Mouse (Mus musculus) olfactory bulb, adult 2 months (tissue): ENCODE measurements around the gene Oxsr1. TPM values are rescaled to one million over a fixed set of nuclear protein-coding genes. Genes with fewer than 3 reads are reported as not detected.

Experiments used
- H3K27ac ChIP-seq: fragments of 200-500 bp; 2 replicates; pipeline ENCODE4 v1.5.1; 2012; ENCODE audit warnings: low read depth, low read length; ENCODE audit not compliant: insufficient read depth
- H3K4me1 ChIP-seq: fragments of 200-500 bp; 2 replicates; pipeline ENCODE4 v1.6.1; 2012; ENCODE audit warnings: low read length; ENCODE audit not compliant: control insufficient read depth, insufficient read depth
- H3K4me3 ChIP-seq: fragments of 200-500 bp; 2 replicates; pipeline ENCODE4 v1.5.1; 2012; ENCODE audit warnings: mild to moderate bottlenecking, low read depth, low read length, moderate library complexity; ENCODE audit not compliant: insufficient read depth
- CTCF ChIP-seq: fragments of 200-500 bp; IDR thresholded peaks from 2 replicates; pipeline ENCODE4 v1.5.1; 2012; ENCODE audit warnings: low read depth, mild to moderate bottlenecking, low read length, moderate library complexity; ENCODE audit not compliant: insufficient read depth
- POLR2A ChIP-seq: fragments of 200-500 bp; IDR thresholded peaks from 2 replicates; pipeline ENCODE4 v1.6.1; 2012; ENCODE audit warnings: mild to moderate bottlenecking, low read depth, low read length, moderate library complexity; ENCODE audit not compliant: insufficient read depth
- WGBS: fragments of 180-500 bp; shearing (Covaris S2); methylation state at CpG from one replicate; pipeline ENCODE4 v1.1.7; 2018; 5-methylcytosine and 5-hydroxymethylcytosine counted together
- polyA plus RNA-seq: library from polyadenylated mRNA; stranded (reverse); fragments of >200 nt; gene quantifications from 2 replicates; pipeline ENCODE4 v1.2.4, GENCODE M21; 2012; ENCODE audit warnings: low replicate concordance; ENCODE audit not compliant: missing spikeins, insufficient read depth, insufficient read length

The Oxsr1 gene
- polyA plus RNA-seq, 1 experiment = not detected

DNA sequence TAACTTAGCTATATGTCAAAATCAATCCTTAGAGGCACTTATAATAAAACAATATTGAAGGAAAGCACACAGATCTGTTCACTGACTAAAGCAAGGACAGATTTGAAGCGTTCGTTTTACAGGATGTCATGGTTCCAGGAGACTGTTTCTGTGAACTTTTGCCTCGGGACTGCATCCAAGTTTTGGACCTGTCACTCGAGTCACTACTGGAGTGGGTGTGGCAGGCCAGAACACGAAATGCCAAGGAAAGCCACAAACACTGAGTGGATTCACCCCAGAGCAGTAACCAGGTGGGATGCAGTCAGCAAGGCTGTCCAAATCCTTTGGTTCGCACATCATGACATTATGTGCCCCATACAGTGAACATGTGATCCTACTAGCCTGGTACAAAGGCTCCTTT, 107.6 kb downstream of the Oxsr1 start:
- 89% methylated on average over 6 of the region's 6 CpGs for WGBS
- TF ChIP-seq POLR2A = no peak
- TF ChIP-seq CTCF = no peak
- no peak overlapping the region for H3K4me3 ChIP-seq

DNA sequence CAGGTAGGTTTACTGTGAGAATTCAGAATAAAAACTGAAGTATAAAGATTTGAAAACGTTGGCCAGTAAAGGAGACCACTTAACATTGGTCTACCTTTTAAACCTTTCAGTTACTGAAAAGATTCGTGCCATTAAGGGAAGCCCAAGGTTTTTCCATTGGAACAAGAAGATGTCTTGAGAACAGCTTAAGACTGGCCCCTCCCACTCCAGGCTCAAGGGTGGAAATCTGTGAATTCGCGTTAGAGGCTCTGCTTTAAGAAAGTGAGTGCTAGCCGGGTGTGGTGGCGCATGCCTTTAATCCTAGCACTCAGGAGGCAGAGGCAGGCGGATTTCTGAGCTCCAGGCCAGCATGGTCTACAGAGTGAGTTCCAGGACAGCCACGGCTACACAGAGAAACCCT, 109.2 kb downstream of the Oxsr1 start:
- Histone ChIP-seq H3K4me1 (no peaks in the 10 kb centered on the region), H3K4me3 (no peak overlapping the region), H3K27ac (no peak overlapping the region)
- 77% methylated on average over 8 of the region's 8 CpGs for WGBS
- TF ChIP-seq CTCF (no peak), POLR2A (no peak)

More for the DNA sequence above, 107.6 kb downstream of the Oxsr1 start:
- Histone ChIP-seq H3K27ac (no peak overlapping the region), H3K4me1 (no peaks in the 10 kb centered on the region)

DNA sequence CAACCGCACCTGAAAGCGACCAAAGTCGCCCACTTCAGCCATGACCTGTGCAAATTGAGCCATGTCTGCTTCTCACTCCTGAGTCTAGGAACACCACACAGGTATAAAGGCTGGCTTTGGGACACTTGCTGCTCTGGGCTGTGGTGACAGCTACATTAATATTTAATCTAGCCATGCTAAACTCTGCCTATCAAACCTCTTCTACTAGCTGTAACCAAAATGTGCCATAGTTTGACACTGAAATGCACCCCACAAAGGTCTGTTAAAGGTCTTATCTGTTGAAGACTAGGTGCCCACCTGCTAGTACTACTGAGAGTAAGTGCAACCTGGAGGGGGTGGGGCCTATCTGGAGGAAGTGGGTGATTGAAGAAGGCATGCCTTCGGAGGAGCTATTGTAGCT, 113.2 kb downstream of the Oxsr1 start, which contains the start of gene Slc22a13:
Slc22a13 (minus strand) TSS at position 101 of the 400 bp plus-strand sequence.
- 91% methylated on average over 4 of the region's 4 CpGs for WGBS
- Histone ChIP-seq H3K4me1 (no peaks in the 10 kb centered on the region), H3K27ac (no peak within 1 kb of the TSS), H3K4me3 (no peak within 1 kb of the TSS)
- no peak for TF ChIP-seq CTCF
- TF ChIP-seq POLR2A = no peak

DNA sequence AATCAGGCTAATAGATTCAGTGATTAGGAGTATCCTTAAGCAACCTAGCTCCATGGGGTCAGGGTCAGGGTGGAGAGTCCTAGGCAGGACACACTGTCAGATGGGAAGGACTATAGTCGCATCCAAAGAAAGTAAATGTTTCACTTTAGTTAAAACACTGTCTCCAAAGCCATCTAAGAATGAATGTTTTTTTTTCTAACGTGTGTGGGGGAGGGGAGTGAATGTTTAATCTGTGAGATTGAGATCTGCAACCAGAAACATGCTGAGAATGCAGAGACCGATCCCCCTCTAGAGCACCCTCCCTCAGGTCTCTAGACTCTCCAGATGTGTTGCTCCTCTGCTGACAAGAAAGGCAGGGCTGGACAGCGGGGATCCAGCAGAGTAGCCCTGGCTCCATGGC, 115.1 kb downstream of the Oxsr1 start:
- WGBS = 82% methylated on average over 4 of the region's 4 CpGs

DNA sequence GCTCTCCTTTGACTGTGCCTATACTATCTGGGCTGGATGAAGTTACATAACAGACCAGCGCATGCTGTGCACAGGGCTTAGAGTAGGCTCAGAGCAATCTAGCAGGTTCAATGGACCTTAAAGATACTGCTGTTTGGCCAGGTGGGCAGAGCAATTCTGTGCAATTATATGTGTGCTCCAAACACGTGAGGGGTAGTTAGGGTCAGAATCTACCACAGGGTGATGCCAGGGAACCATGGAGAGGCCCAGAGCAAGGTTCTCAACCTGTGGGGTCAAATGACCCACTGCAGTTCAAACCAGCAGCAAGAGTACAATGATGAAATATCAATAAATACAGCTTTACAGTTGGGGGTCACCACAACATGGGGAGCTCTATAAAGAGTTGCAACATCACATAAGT, 115.6 kb downstream of the Oxsr1 start:
- TF ChIP-seq POLR2A (no peak), CTCF (no peak)
- H3K4me1 ChIP-seq = no peaks in the 10 kb centered on the region
- H3K4me3 ChIP-seq = no peak overlapping the region
- H3K27ac ChIP-seq = no peak overlapping the region
- WGBS = 79% methylated on average over 2 of the region's 2 CpGs

More for the DNA sequence above, 115.1 kb downstream of the Oxsr1 start:
- Histone ChIP-seq H3K4me1 (no peaks in the 10 kb centered on the region), H3K27ac (no peak overlapping the region), H3K4me3 (no peak overlapping the region)
- no peak for TF ChIP-seq CTCF
- TF ChIP-seq POLR2A = no peak

DNA sequence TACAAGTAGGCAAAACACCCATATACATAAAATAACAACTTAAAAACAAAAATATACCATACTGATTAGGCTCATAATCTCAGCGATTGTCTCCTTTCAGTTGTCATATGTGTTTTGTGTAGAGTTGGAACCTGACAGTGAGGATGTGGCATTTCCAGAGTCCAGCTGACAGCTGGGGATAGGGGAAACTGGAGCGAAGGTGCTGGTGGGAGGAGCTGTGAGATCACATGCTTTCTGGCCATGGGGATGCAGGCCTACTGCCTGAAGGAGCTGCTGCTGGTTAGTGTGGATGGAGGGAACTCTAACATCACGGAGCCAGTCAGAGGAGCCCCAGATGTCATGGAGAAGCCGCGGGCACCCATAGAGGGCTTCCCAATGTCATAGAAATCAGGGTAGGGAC, 116.5 kb downstream of the Oxsr1 start:
- Histone ChIP-seq H3K27ac (no peak overlapping the region), H3K4me1 (no peaks in the 10 kb centered on the region), H3K4me3 (no peak overlapping the region)
- WGBS = 92% methylated on average over 5 of the region's 5 CpGs
- TF ChIP-seq CTCF (no peak), POLR2A (no peak)

DNA sequence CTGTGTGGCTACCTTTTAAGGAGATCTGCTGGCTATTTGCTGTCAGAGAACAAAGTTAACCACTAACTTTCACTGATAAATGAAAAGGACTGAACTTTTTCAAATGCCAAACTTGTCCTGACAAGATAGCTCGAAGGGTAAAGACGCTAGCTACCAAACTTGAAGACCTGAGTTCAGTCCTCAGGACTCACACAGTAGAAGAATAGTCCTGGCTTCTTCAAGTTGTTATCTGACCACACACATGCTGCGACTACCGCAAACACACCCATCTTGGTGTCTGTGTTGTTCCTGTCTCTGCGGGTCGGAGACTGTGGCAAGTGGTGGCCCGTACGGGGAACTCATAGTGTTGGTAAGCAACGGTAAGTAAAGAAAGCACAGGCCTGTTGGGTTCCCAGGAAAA, 118.6 kb downstream of the Oxsr1 start:
- TF ChIP-seq CTCF (no peak), POLR2A (no peak)
- H3K27ac ChIP-seq = no peak overlapping the region
- WGBS = 94% methylated on average over 9 of the region's 9 CpGs
- H3K4me3 ChIP-seq = no peak overlapping the region
- no peaks in the 10 kb centered on the region for H3K4me1 ChIP-seq

DNA sequence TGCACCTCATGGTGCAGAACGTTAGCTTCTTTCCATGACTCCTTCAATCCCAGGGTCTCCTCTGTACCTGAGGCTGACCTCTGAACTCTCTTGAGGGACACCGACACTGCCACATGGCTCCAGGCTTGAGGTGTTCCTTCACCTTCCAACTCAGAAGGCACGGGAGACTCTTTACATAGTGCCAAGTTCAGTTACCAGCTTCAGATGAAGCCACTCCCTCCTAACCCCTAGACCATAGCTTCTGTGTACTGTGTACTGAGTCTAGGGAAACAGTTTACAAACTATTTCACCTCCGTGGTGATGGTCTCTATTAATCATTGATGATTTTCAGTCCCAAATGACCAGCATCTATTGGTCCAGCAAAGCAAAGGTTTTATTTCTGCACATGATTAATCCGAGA, 120.6 kb downstream of the Oxsr1 start:
- 86% methylated on average over 5 of the region's 5 CpGs for WGBS
- Histone ChIP-seq H3K27ac (no peak overlapping the region), H3K4me3 (no peak overlapping the region), H3K4me1 (no peaks in the 10 kb centered on the region)
- TF ChIP-seq CTCF (no peak), POLR2A (no peak)

DNA sequence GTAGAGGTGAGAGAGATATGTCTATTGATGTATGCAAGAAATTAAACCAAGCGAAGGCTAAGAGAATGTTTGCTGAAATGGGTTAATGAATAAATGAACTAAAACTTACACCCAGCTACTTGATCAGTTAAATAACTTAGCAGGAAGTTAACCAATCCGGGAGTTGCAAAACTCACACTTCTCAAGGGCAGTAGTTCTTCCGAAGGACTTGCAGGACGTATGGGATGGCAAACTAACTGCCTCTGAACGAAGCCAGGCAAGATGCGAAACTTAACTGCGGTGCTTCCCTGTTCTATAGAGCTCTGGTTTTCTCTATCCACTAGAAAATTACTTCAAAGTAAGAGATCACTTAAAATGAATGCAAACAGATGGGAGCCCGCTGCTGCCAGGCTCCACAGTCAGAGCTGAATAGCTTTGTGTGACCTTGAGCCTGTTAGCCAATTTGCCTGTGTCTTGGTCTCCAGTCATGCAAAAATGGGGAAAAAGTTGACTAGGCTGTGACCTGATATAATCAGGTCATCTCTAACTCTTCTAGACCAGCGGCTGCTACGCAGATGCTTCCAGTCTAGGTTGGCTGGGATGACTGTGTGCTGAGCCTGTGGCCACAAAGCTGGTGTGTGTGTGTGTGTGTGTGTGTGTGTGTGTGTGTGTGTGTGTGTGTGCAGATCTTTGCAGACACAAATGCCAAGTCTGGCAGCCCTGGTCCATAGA, 122.9 kb downstream of the Oxsr1 start:
- no peak overlapping the region for H3K27ac ChIP-seq
- H3K4me3 ChIP-seq = no peak overlapping the region
- 86% methylated on average over 10 of the region's 10 CpGs for WGBS
- H3K4me1 ChIP-seq = no peaks in the 10 kb centered on the region
- TF ChIP-seq POLR2A (no peak), CTCF (no peak)
